Mouse (Mus musculus) CD4-positive, CD25-positive, alpha-beta regulatory T cell, adult 4 months (primary cell): ENCODE data around the gene Tfpi2. TPM values are rescaled to one million over a fixed set of nuclear protein-coding genes. Genes with fewer than 3 reads are reported as not detected.

Source experiments
- polyA plus RNA-seq, 2 experiments: library from polyadenylated mRNA; unstranded; fragments of 100-300 nt; shearing (Covaris generic); gene quantifications; one replicate each; pipeline ENCODE4 v1.2.1; 2017

Gene Tfpi2
- polyA plus RNA-seq, 2 experiments from 2014 or later, result 0.22 TPM; not detected in 1

Other genes with a start within 250 kb of the Tfpi2 start
- gene Calcr, start 224.2 kb downstream of the Tfpi2 start, polyA plus RNA-seq, result not detected
- gene Gngt1, start 4.9 kb upstream of the Tfpi2 start, polyA plus RNA-seq, result not detected
- not detected for gene Gng11, start 15.0 kb upstream of the Tfpi2 start, polyA plus RNA-seq
- gene Bet1, start 98.1 kb upstream of the Tfpi2 start, polyA plus RNA-seq, result 10 to 100 TPM; 34.1 to 49.7 TPM